In the genomic region with DNA sequence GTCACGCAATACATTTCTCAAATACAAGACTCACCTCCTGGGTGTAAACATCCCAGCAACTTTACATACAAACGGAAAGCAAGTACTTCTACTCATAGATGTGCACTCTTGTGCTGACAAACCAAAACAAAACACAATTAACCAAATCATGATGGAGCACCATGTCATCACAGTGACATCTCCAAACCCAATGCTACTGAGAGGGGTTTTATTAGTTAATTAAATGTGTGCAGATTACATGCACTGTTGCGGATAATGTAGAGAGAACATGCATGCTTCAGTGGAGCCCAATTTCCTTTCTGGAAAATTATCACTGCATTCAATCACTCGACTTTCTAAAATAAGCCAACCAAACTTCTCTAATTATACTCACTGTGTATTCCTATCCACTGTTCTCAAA, we compare ENCODE assay signal across 20 mouse cellular contexts.
DNase-seq lines count a peak whose midpoint lies in the region; ATAC-seq and TF ChIP-seq lines count a peak whose summit lies in the region.
"Had no signal": no experiment of that assay in that cellular context is flagged by ENCODE, and none has a peak within 500 bp of the region (broad histone marks: within the 10 kb centered on the region; RNA-seq: fewer than 3 reads in every experiment).

No protein-coding gene starts in this region.

- H3K4me3 ChIP-seq in forebrain, embryonic 14.5 days (ENCODE audit: low read depth, low read length): no peak overlapping the region
- no peak overlapping the region for H3K4me3 ChIP-seq in forebrain, embryonic 11.5 days (ENCODE audit: low read depth, low read length)
- H3K4me3 ChIP-seq: embryonic facial prominence, embryonic 13.5 days; heart, embryonic 10.5 days; hindbrain, embryonic 12.5 days had no signal

- H3K4me2 ChIP-seq in forebrain, embryonic 14.5 days (ENCODE audit: low read length): no peak overlapping the region
- H3K4me2 ChIP-seq in forebrain, embryonic 11.5 days (ENCODE audit: low read depth, low read length, severe bottlenecking): no peak overlapping the region
- H3K4me2 ChIP-seq: embryonic facial prominence, embryonic 13.5 days; hindbrain, embryonic 12.5 days had no signal

- H3K9me3 ChIP-seq in forebrain, embryonic 14.5 days (replicated peaks; ENCODE audit: control insufficient read depth, low read length): no peaks in the 10 kb centered on the region
- no peaks in the 10 kb centered on the region for H3K9me3 ChIP-seq in forebrain, embryonic 11.5 days (ENCODE audit: control insufficient read depth, low read length)
- H3K9me3 ChIP-seq: embryonic facial prominence, embryonic 13.5 days; heart, embryonic 10.5 days; hindbrain, embryonic 12.5 days had no signal

- no peaks in the 10 kb centered on the region for H3K36me3 ChIP-seq in forebrain, embryonic 14.5 days (ENCODE audit: control insufficient read depth, insufficient read depth, low read length)
- H3K36me3 ChIP-seq in forebrain, embryonic 11.5 days (ENCODE audit: control insufficient read depth, insufficient read depth, low read length): no peaks in the 10 kb centered on the region
- H3K36me3 ChIP-seq: embryonic facial prominence, embryonic 13.5 days; heart, embryonic 10.5 days; hindbrain, embryonic 12.5 days had no signal

- no peak overlapping the region for H3K27ac ChIP-seq in forebrain, embryonic 14.5 days (ENCODE audit: low read depth, low read length)
- no peak overlapping the region for H3K27ac ChIP-seq in forebrain, embryonic 11.5 days (ENCODE audit: low read depth, low read length)
- H3K27ac ChIP-seq: embryonic facial prominence, embryonic 13.5 days; heart, embryonic 10.5 days; hindbrain, embryonic 12.5 days had no signal

- no peaks in the 10 kb centered on the region for H3K4me1 ChIP-seq in forebrain, embryonic 14.5 days (ENCODE audit: control insufficient read depth, insufficient read depth, low read length)
- no peaks in the 10 kb centered on the region for H3K4me1 ChIP-seq in forebrain, embryonic 11.5 days (replicated peaks; ENCODE audit: control insufficient read depth, insufficient read depth, low read length)
- H3K4me1 ChIP-seq: embryonic facial prominence, embryonic 13.5 days; heart, embryonic 10.5 days; hindbrain, embryonic 12.5 days had no signal

- DNase-seq in forebrain, embryonic 14.5 days (ENCODE audit: low spot score): no peak
- no peak for DNase-seq in forebrain, embryonic 11.5 days (ENCODE audit: low spot score)
- DNase-seq in MN1 (ENCODE audit: low spot score): peak; percentile 24
- DNase-seq in brain, embryonic 14.5 days (ENCODE audit: low read depth): peak; percentile 62
- DNase-seq in retina, postnatal 1 day: peak; percentile 86
- DNase-seq in right cerebral cortex, postnatal 36 days (ENCODE audit: low spot score in 2 of 2): no peak
- DNase-seq: adrenal gland, postnatal 10 days; cerebellum, adult 18-20 months; cerebellum, adult 9-11 months; cerebellum, postnatal 36 days; gastrocnemius, postnatal 10 days; heart, adult 18-20 months; heart, postnatal 10 days; heart, postnatal 4 days had no signal

- H3K9ac ChIP-seq in forebrain, embryonic 14.5 days (ENCODE audit: low read length): no peak overlapping the region
- H3K9ac ChIP-seq in forebrain, embryonic 11.5 days (ENCODE audit: low read length): no peak overlapping the region
- H3K9ac ChIP-seq: embryonic facial prominence, embryonic 13.5 days; hindbrain, embryonic 12.5 days had no signal

- H3K27me3 ChIP-seq in forebrain, embryonic 14.5 days (replicated peaks; ENCODE audit: control insufficient read depth, insufficient read depth, low read length): no peaks in the 10 kb centered on the region
- H3K27me3 ChIP-seq in forebrain, embryonic 11.5 days (ENCODE audit: control insufficient read depth, insufficient read depth, low read length): no peaks in the 10 kb centered on the region
- H3K27me3 ChIP-seq: CH12.LX; embryonic facial prominence, embryonic 13.5 days; hindbrain, embryonic 12.5 days had no signal

- 42% methylated on average over 4 of the region's 4 CpGs for WGBS in forebrain, embryonic 14.5 days
- 79% methylated on average over 4 of the region's 4 CpGs for WGBS in forebrain, embryonic 11.5 days

- no peak for TF ChIP-seq CTCF in brain, embryonic 14.5 days (IDR thresholded peaks at IDR 0.05; ENCODE audit: borderline replicate concordance, extremely low read depth, insufficient read depth, insufficient read length)

- TF ChIP-seq POLR2A in brain, embryonic 14.5 days (IDR thresholded peaks at IDR 0.05; ENCODE audit: borderline replicate concordance, extremely low read depth, insufficient read depth, insufficient read length, poor library complexity, severe bottlenecking): no peak

- ATAC-seq in forebrain, embryonic 14.5 days: peak; percentile 58
- ATAC-seq in forebrain, embryonic 11.5 days (replicated peaks; ENCODE audit: low FRiP score): no peak
- ATAC-seq: hindbrain, embryonic 16.5 days; inflammation-experienced regulatory T-cells, adult 6 months had no signal

Comparison
In these comparisons a context has a peak if more than half of its experiments do, and no peak if none do; other contexts are left out.
1. DNase-seq: peak in MN1 (single experiment), brain, embryonic 14.5 days (single experiment) and retina, postnatal 1 day (single experiment); none in forebrain, embryonic 14.5 days (single experiment), forebrain, embryonic 11.5 days (single experiment) and right cerebral cortex, postnatal 36 days (0 of 2).